Mouse (Mus musculus): Measurements from ENCODE around the gene Itih5. TPM values are rescaled to one million over a fixed set of nuclear protein-coding genes. Genes with fewer than 3 reads are reported as not detected.
A peak's percentile ranks its signal among the peaks of the same experiment; 100 is the strongest.

Gene Itih5
- total RNA-seq, 2 experiments from 2014 or later, result 9.2 to 12.0 TPM

DNA sequence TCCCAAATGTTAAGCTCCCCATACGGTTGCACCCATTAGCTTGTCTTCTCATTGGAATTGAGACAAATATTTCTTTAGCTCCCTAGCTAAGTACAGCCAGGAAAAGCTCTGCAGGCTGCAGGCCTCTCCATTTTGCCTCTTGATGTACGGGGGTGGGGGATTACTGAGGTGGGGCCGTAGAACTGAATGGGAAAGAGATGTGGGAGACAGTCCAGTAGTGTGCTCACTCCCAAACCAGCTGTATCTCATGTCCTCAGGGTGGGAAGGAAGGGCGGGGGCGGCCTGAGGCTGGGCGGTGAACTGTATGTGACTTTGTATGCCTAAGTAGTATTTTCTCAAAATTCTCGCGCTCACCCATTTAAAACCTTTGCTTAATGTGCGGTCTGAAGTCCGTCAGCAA, 3.8 kb downstream of the Itih5 start:
- DNase-seq (ENCODE audit: extremely low spot score in 1 of 2, low spot score in 2 of 2), result no peak
- intact Hi-C loops (cut with DNase I), result no loop called here

GRCm38 (mm10) chr2:10162011-10162410, 8.6 kb downstream of the Itih5 start:
- DNase-seq (ENCODE audit: extremely low spot score in 1 of 2, low spot score in 2 of 2), result no peak
- intact Hi-C loops (cut with DNase I), result no loop called here

GRCm38 (mm10) chr2:10166635-10167034, 13.3 kb downstream of the Itih5 start:
- intact Hi-C loops (cut with DNase I), result no loop called here
- DNase-seq (ENCODE audit: extremely low spot score in 1 of 2, low spot score in 2 of 2), result peak in 1 of 2 experiments; percentile 32

DNA sequence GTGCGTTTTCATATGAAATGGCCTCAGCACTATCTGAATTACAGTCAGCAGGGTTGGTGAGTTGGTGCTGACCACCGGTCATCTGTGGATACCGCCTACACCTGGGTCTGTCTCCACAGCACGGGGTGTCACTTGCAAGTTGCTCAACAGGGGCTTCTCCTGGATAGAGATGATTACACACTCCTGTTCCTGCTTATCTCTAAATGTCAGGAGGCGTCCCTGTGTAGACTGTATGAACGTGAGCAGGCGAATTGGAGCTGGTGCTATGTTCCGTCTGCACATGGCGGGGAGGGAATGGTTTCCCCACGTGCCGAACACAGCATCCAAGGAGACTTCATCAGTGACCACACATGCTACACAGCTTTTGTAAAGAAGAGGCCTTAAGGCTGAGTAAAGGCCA, 13.9 kb downstream of the Itih5 start:
- no peak for DNase-seq (ENCODE audit: extremely low spot score in 1 of 2, low spot score in 2 of 2)
- intact Hi-C loops (cut with DNase I), result no loop called here

DNA sequence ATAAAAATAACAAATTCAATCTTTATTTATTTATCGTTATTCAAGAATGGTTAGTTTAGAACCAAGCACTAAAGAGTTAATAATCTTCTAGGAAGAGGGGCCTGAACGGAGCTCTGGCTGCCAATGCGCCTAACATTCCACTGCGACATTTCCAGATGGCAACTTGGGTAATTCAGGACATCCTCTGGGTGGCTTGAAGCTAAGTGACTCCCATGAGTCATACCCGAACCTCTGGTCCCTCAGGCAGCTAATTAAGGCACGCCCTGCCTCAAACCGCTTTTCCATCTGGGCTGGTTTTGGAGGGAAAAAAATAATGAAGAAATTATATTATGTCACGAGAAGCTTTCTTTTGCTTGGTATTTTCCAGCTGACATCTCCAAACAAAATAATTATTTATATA, 14.6 kb downstream of the Itih5 start:
- intact Hi-C loops (cut with DNase I), result no loop called here
- no peak for DNase-seq (ENCODE audit: extremely low spot score in 1 of 2, low spot score in 2 of 2)

GRCm38 (mm10) chr2:10169991-10170390, 16.6 kb downstream of the Itih5 start:
- intact Hi-C loops (cut with DNase I), result no loop called here
- DNase-seq (ENCODE audit: extremely low spot score in 1 of 2, low spot score in 2 of 2), result no peak

DNA sequence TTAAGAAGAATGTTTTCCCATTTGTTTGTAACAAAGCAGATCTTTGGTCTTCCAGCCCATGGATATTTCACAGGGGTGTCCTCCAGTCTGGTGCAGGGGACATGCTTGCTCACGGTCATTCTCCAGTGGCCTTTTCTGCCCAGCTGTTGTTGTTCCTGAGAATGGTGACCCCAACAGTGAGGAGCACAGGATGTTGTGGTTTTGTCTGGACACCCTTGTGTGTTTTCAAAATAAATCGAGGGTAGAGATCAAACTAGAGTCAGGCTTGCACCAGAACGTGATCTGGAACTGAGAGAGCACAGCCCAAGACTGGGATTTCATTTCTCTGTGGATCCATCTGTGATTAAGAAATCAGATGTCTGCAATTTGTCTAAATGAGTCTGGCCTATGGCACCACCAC, 40.2 kb downstream of the Itih5 start:
- DNase-seq (ENCODE audit: extremely low spot score in 1 of 2, low spot score in 2 of 2), result peak in 1 of 2 experiments; percentile 31

GRCm38 (mm10) chr2:10195162-10195561, 41.8 kb downstream of the Itih5 start:
- no peak for DNase-seq (ENCODE audit: extremely low spot score in 1 of 2, low spot score in 2 of 2)
- intact Hi-C loops (cut with DNase I), result no loop called here

More for the DNA sequence above, 40.2 kb downstream of the Itih5 start:
- intact Hi-C loops (cut with DNase I), result no loop called here

DNA sequence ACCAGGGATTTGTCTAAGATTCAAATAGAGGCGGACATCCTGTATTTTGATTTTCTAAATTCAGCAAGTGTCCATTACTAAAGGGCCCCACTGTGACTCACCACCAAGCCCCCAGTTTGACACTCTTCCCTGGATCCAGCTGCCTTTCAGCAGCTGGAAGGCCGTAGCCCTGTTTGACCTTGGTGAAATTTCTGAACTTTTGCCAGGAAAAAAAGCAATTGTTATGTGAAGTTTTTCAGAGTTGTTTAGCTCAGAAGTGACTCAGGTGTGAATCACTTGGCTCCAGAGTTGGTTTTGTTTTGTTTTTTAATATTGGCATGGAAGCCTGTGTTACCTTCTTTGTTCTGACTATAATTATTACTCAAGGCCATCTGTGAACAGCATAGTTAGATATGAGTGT, 46.0 kb downstream of the Itih5 start:
- intact Hi-C loops (cut with DNase I), result no loop called here
- no peak for DNase-seq (ENCODE audit: extremely low spot score in 1 of 2, low spot score in 2 of 2)

- intact Hi-C loops (cut with DNase I), result no loop called here
- DNase-seq (ENCODE audit: extremely low spot score in 1 of 2, low spot score in 2 of 2), result no peak
Observed at GRCm38 (mm10) chr2:10200736-10201285, 47.4 kb downstream of the Itih5 start.

DNA sequence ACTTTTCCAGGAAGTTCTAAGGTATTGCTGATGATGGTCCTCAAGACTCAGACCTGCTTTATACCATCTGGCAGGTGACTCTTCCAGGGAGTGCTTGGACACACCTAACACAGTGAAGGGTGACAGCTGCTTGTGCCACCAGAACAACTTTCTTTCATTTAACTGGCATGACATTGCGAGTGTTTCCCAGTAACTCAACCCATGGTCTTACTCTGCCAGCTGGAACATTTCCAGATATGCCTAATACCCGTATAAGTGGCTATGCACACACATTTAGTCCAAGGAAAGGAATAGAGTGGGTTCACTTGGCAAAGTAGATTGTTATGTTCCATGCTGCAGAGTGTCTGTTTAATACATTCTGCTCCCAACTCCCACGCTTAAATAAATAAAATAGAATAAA, 50.9 kb downstream of the Itih5 start:
- no peak for DNase-seq (ENCODE audit: extremely low spot score in 1 of 2, low spot score in 2 of 2)
- intact Hi-C loops (cut with DNase I), result no loop called here

DNA sequence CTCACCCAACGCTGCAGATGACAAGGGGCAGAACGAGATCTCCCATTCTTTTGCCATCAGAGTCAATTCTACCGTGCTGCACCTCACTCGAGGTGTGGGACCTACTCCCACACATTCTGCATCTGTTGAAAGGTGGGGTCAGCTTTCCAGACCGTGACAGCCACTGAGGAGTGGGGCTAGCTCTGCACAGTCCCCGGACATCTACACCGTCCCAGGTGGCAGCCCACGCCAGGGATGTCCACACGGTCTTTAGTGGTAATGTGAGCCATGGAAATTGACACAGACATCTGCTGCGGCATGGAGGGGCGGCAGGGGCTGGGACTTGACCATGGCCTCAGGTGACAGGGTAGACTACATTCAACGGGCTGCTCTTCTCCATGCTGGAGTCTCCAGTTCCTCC, 60.1 kb downstream of the Itih5 start:
- DNase-seq (ENCODE audit: extremely low spot score in 1 of 2, low spot score in 2 of 2), result no peak
- intact Hi-C loops (cut with DNase I), result no loop called here

DNA sequence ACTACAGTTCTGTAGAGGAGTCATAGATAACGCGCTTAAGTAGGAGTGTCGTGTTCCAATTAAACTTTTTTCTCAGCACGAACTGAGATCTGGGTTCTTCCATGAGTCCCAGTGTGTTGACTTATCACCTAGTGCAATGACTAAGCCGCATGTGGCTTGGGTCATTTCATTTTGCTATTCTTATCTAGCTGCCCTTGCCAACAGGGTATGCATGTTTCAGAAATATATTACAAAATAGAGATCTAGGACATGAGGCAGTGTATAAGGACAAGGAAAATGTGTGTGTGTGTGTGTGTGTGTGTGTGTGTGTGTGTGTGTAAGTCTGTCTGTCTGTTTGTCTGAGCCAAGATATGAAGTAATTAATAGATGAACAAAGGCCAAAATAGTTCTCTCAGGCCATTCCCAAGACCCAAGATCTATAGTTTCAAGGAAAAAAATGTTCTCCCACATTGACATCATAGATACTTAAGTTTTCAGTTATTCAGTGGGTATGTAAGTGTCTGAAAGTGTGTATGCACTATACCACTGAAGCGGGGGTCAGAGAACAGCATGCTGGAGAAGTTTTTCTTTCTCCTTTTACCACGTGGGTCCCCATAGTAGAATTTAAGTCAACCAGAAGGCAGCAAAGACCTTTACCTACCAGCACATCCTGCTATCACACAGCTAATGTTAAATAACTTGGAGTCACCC, 62.6 kb downstream of the Itih5 start:
- intact Hi-C loops (cut with DNase I), result no loop called here
- no peak for DNase-seq (ENCODE audit: extremely low spot score in 1 of 2, low spot score in 2 of 2)

DNA sequence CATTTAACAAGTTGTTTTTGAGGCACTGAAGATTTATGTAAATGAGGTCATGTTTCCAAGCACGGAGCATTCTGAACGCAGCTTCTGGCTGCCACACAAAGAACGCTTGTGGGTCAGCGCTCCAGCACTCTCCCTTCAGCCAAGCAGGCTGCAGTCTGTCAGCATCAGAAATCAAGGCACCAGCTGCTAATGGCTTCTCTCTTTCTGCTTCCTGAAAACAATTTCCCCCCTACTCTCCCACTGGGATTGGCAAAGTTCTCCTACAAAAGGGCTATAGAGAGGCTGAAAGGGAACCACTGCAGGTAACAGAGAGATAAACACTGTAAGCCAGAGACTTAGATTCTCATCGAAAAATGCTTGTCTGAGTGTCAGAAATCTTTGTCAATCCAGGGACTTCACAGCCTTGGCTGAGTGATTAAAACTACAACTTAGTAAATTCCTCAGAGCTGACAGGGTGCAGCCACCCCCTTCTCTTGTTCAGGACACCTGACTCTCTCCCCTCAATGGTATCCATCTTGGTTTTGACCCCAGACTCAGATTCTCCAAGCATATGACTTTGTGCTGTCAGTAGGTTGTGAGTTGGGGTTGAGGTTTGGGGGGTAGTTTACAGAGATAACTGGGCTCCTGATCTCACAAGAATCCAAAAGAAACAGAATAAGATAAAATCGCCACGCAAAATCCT, 63.3 kb downstream of the Itih5 start:
- peak; percentile 27 to 39 for DNase-seq (ENCODE audit: extremely low spot score in 1 of 2, low spot score in 2 of 2)
- intact Hi-C loops (cut with DNase I), result no loop called here

GRCm38 (mm10) chr2:10221862-10222261, 68.5 kb downstream of the Itih5 start:
- intact Hi-C loops (cut with DNase I), result no loop called here

DNA sequence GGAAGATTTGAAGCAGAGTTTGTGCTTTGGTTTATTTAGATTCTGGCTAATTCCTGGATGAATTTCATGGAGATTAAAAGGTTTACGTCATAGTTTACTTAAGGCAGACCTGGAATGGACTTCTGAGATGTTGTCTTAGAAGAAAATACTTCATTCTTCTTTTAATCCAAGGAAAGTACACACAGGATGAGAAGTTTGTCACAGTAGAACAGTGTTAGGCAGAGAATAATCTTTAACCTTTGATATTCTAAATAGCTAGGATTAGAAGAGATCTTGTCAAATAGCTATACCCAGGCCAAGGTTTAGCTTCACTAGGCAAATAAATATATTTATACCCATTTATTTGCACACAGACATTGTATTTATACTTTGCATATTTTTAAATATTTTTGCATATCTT, 73.5 kb downstream of the Itih5 start:
- intact Hi-C loops (cut with DNase I), result no loop called here
- DNase-seq (ENCODE audit: extremely low spot score in 1 of 2, low spot score in 2 of 2), result no peak

More at GRCm38 (mm10) chr2:10221862-10222261, 68.5 kb downstream of the Itih5 start:
- no peak for DNase-seq (ENCODE audit: extremely low spot score in 1 of 2, low spot score in 2 of 2)

- intact Hi-C loops (cut with DNase I), result no loop called here
Observed at GRCm38 (mm10) chr2:10231971-10232370, 78.6 kb downstream of the Itih5 start.

DNA sequence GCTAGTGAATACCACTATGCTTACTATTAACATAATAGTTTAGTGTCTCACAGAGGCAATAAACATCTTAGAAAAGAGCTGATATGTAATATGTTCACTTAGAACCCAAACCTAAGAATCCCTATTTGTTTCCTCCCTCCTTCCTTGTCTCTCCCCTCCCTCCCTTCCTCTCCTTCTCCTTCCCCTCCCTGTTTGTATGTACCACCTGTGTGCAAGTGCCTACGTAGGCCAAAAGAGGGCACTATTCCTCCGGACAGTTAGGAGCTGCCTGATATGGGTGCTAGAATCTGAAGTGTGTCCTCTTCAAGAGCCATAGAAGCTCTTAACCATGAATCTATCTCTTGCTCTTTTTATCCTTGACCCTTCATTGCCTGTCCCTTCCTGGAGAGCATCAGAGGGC, 83.2 kb downstream of the Itih5 start:
- intact Hi-C loops (cut with DNase I), result no loop called here
- DNase-seq (ENCODE audit: extremely low spot score in 1 of 2, low spot score in 2 of 2), result no peak

More at GRCm38 (mm10) chr2:10231971-10232370, 78.6 kb downstream of the Itih5 start:
- DNase-seq (ENCODE audit: extremely low spot score in 1 of 2, low spot score in 2 of 2), result peak in 1 of 2 experiments; percentile 23

DNA sequence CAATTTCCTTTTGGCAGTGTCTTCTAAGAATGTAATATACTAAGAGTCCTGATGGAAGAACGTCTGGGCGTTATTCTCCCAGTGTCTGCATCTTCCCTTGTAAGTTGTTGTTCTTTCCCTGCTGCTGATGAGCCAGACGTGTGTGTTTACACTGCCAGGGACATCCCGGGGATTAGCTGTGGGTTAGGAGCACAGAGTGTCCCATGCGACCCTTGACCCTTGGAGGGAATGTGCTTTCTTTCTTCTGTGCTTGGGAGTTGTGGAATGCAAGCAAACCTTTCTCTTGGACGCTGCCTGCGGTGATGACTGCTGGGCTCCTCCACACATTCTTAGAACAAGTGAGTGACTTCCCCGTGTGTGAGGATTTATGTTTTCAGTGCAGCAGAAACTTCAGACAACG, 89.6 kb downstream of the Itih5 start:
- intact Hi-C loops (cut with DNase I), result no loop called here
- DNase-seq (ENCODE audit: extremely low spot score in 1 of 2, low spot score in 2 of 2), result peak in 1 of 2 experiments; percentile 66

DNA sequence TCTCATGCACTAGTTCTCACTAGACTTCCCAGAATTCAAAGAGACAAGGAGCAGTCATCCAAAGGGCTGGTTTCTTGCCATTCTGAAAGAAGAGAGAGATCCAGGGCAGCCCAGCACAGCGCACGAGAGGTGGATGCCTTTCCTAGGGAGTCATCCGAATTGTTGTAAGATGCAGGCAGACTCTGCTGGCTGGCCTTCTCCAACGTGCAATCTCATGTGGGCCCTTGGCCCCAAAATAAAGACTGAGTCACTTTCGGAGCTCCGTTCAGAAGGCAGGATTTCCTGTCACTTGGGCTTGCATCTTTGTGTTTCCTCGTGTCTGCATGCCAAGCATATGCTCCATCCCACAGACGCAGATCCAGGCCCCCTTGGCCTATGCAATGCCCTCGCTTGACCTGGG, 97.1 kb downstream of the Itih5 start:
- intact Hi-C loops (cut with DNase I), result no loop called here
- no peak for DNase-seq (ENCODE audit: extremely low spot score in 1 of 2, low spot score in 2 of 2)
